7 mouse cellular contexts compared by ENCODE assay signal in genomic region chr10:70599126-70599924, GRCm38 (mm10). TPM values are rescaled to one million over a fixed set of nuclear protein-coding genes. Genes with fewer than 3 reads are reported as not detected.
A peak's percentile ranks its signal among the peaks of the same experiment; 100 is the strongest.
DNase-seq lines count a peak whose midpoint lies in the region; ATAC-seq and TF ChIP-seq lines count a peak whose summit lies in the region.

No protein-coding gene starts in this region.

- DNase-seq in adrenal gland, postnatal 4 days (ENCODE audit: low spot score in 2 of 2) = peak; percentile 21 to 25
- DNase-seq in gastrocnemius, postnatal 25 days = peak; percentile 5
- DNase-seq in telencephalon, adult 2 months (ENCODE audit: low read depth, low spot score) = peak; percentile 88

- H3K4me2 ChIP-seq in kidney, embryonic 14.5 days (replicated peaks; ENCODE audit: low read depth, low read length) = peak overlapping the region; percentile 73
- H3K4me2 ChIP-seq in limb, embryonic 12.5 days = peak overlapping the region; percentile 95
- peak overlapping the region; percentile 67 for H3K4me2 ChIP-seq in midbrain, embryonic 15.5 days

- peak; percentile 91 for ATAC-seq in kidney, embryonic 14.5 days (ENCODE audit: low FRiP score, low TSS enrichment)
- peak; percentile 89 for ATAC-seq in limb, embryonic 12.5 days (ENCODE audit: insufficient number of reproducible peaks, insufficient read depth, low FRiP score, low TSS enrichment, low read depth)
- peak; percentile 96 for ATAC-seq in midbrain, embryonic 15.5 days (replicated peaks)

- peaks cover 17% of the 10 kb centered on the region for H3K27me3 ChIP-seq in kidney, embryonic 14.5 days (ENCODE audit: control insufficient read depth, insufficient read depth, low read length)
- H3K27me3 ChIP-seq in limb, embryonic 12.5 days = peaks cover 31% of the 10 kb centered on the region
- no peaks in the 10 kb centered on the region for H3K27me3 ChIP-seq in midbrain, embryonic 15.5 days (replicated peaks)

- under 1% methylated on average over 107 of the region's 124 CpGs for WGBS in kidney, embryonic 14.5 days
- under 1% methylated on average over 112 of the region's 124 CpGs for WGBS in limb, embryonic 12.5 days
- under 1% methylated on average over 103 of the region's 124 CpGs for WGBS in midbrain, embryonic 15.5 days

- TF ChIP-seq CTCF in cortical plate, adult 2 months (IDR thresholded peaks at IDR 0.05; ENCODE audit: extremely low read depth, insufficient read depth, low read length) = no peak

- H3K4me3 ChIP-seq in cortical plate, adult 2 months (ENCODE audit: insufficient read depth, low read length) = peak overlapping the region; percentile 97
- H3K4me3 ChIP-seq in kidney, embryonic 14.5 days (ENCODE audit: low read length) = peak overlapping the region; percentile 65
- H3K4me3 ChIP-seq in limb, embryonic 12.5 days (replicated peaks) = peak overlapping the region; percentile 69
- H3K4me3 ChIP-seq in midbrain, embryonic 15.5 days = peak overlapping the region; percentile 98

- TF ChIP-seq POLR2A in cortical plate, adult 2 months (IDR thresholded peaks at IDR 0.05; ENCODE audit: extremely low read depth, insufficient read depth, low read length) = peak; percentile 83

- H3K36me3 ChIP-seq in kidney, embryonic 14.5 days (ENCODE audit: control insufficient read depth, insufficient read depth, low read length) = no peaks in the 10 kb centered on the region
- no peaks in the 10 kb centered on the region for H3K36me3 ChIP-seq in limb, embryonic 12.5 days
- H3K36me3 ChIP-seq in midbrain, embryonic 15.5 days (replicated peaks) = no peaks in the 10 kb centered on the region

- H3K4me1 ChIP-seq in cortical plate, adult 2 months (ENCODE audit: control insufficient read depth, insufficient read depth, low read length) = peaks cover 7% of the 10 kb centered on the region; the same call in 1 of the 2 replicates
- no peaks in the 10 kb centered on the region for H3K4me1 ChIP-seq in kidney, embryonic 14.5 days (ENCODE audit: control insufficient read depth, insufficient read depth, low read length)
- H3K4me1 ChIP-seq in limb, embryonic 12.5 days (replicated peaks) = peaks cover 12% of the 10 kb centered on the region; the same call in 1 of the 2 replicates
- H3K4me1 ChIP-seq in midbrain, embryonic 15.5 days = peaks cover 17% of the 10 kb centered on the region

- H3K9me3 ChIP-seq in kidney, embryonic 14.5 days (ENCODE audit: control insufficient read depth, low read length) = no peaks in the 10 kb centered on the region
- no peaks in the 10 kb centered on the region for H3K9me3 ChIP-seq in limb, embryonic 12.5 days
- no peaks in the 10 kb centered on the region for H3K9me3 ChIP-seq in midbrain, embryonic 15.5 days

- peak overlapping the region; percentile 91 for H3K27ac ChIP-seq in cortical plate, adult 2 months (ENCODE audit: insufficient read depth, low read length)
- 0 out of 2 replicates have a peak overlapping the region, but pooled peaks have one; percentile 42 for H3K27ac ChIP-seq in kidney, embryonic 14.5 days (ENCODE audit: low read depth, low read length)
- no peak overlapping the region for H3K27ac ChIP-seq in limb, embryonic 12.5 days
- H3K27ac ChIP-seq in midbrain, embryonic 15.5 days = peak overlapping the region; percentile 94

- peak overlapping the region; percentile 52 for H3K9ac ChIP-seq in kidney, embryonic 14.5 days (ENCODE audit: low read depth, low read length)
- peak overlapping the region; percentile 54 for H3K9ac ChIP-seq in limb, embryonic 12.5 days (replicated peaks)
- peak overlapping the region; percentile 97 for H3K9ac ChIP-seq in midbrain, embryonic 15.5 days

RNA-seq across cellular contexts. Expression of gene Phyhipl, which starts 56.4 kb away (rescaled TPM):
- total RNA-seq in adrenal gland, postnatal 4 days (2021) = 10 to 100 TPM in 1 of 2 experiments, 1 to 10 TPM in 1; 4.8 to 10.6 TPM
- polyA plus RNA-seq in cortical plate, adult 2 months (2012; rRNA removed) = 187 and 188 TPM in 2 replicates
- under 1 TPM in 1 of 2 experiments, not detected in 1; 0.08 TPM for total RNA-seq in gastrocnemius, postnatal 25 days (2021)
- polyA plus RNA-seq in kidney, embryonic 14.5 days (2014; fragmentation: Nextera tagmentation; extraction: Ambion mirVana) = 9.9 and 16.1 TPM in 2 replicates
- 3.0 and 4.1 TPM in 2 replicates for polyA plus RNA-seq in limb, embryonic 12.5 days (2016; fragmentation: Nextera tagmentation; extraction: Ambion mirVana)
- 282 and 284 TPM in 2 replicates for polyA plus RNA-seq in midbrain, embryonic 15.5 days (2015; fragmentation: Nextera tagmentation; extraction: Ambion mirVana)

Comparison
In these comparisons a context has a peak if more than half of its experiments do, and no peak if none do; other contexts are left out.
1. DNase-seq: peak in every context shown above with its lines; median percentile 88 in telencephalon, adult 2 months; 23 in adrenal gland, postnatal 4 days; 5 in gastrocnemius, postnatal 25 days.
2. RNA of gene Phyhipl, which starts 56.4 kb away (polyA plus RNA-seq): 282 to 284 TPM in midbrain, embryonic 15.5 days and 187 to 188 TPM in cortical plate, adult 2 months; 9.9 to 16.1 TPM in kidney, embryonic 14.5 days and 3.0 to 4.1 TPM in limb, embryonic 12.5 days; every median in the first group is over 10 times any median in the second.
3. Peak in every context shown above with its lines, with median percentiles within 50 percentile points of each other: H3K4me3 ChIP-seq, ATAC-seq, H3K4me2 ChIP-seq and H3K9ac ChIP-seq.